Mouse (Mus musculus): ENCODE measurements around the gene Kcnt2. TPM values are rescaled to one million over a fixed set of nuclear protein-coding genes. Genes with fewer than 3 reads are reported as not detected.

Kcnt2 gene
- total RNA-seq, 2 experiments from 2014 or later: 54.9 to 60.2 TPM

- no peak for TF ChIP-seq CTCF (IDR thresholded peaks at IDR 0.05)
- no peak overlapping the region for H3K4me3 ChIP-seq
- peak overlapping the region; percentile 80 for H3K27ac ChIP-seq
- intact Hi-C loops (cut with DNase I): loop anchor here (5.0 kb wide), 1 partner anchor 48 kb away; the partner anchor contains the start of gene Kcnt2
- DNase-seq (ENCODE audit: extremely low spot score in 1 of 2, low spot score in 2 of 2): no peak
These were observed 49.5 kb downstream of the Kcnt2 start for GRCm38 (mm10) chr1:140295482-140295881.

- no peak overlapping the region for H3K4me3 ChIP-seq
- H3K27ac ChIP-seq: no peak overlapping the region
- no peak for TF ChIP-seq CTCF (IDR thresholded peaks at IDR 0.05)
- no peak for DNase-seq (ENCODE audit: extremely low spot score in 1 of 2, low spot score in 2 of 2)
- intact Hi-C loops (cut with DNase I): no loop called here
These were observed 58.3 kb downstream of the Kcnt2 start for GRCm38 (mm10) chr1:140304244-140304643.

- H3K27ac ChIP-seq: no peak overlapping the region
- TF ChIP-seq CTCF (IDR thresholded peaks at IDR 0.05): no peak
- DNase-seq (ENCODE audit: extremely low spot score in 1 of 2, low spot score in 2 of 2): no peak
- no peak overlapping the region for H3K4me3 ChIP-seq
- intact Hi-C loops (cut with DNase I): no loop called here
These were observed 59.4 kb downstream of the Kcnt2 start for GRCm38 (mm10) chr1:140305344-140305743.

GRCm38 (mm10) chr1:140306339-140306738, 60.4 kb downstream of the Kcnt2 start:
- no peak overlapping the region for H3K27ac ChIP-seq
- no peak overlapping the region for H3K4me3 ChIP-seq
- intact Hi-C loops (cut with DNase I): no loop called here
- no peak for DNase-seq (ENCODE audit: extremely low spot score in 1 of 2, low spot score in 2 of 2)
- no peak for TF ChIP-seq CTCF (IDR thresholded peaks at IDR 0.05)

GRCm38 (mm10) chr1:140310739-140311138, 64.8 kb downstream of the Kcnt2 start:
- Histone ChIP-seq H3K4me3 (no peak overlapping the region), H3K27ac (no peak overlapping the region)
- no peak for TF ChIP-seq CTCF (IDR thresholded peaks at IDR 0.05)
- DNase-seq (ENCODE audit: extremely low spot score in 1 of 2, low spot score in 2 of 2): no peak
- intact Hi-C loops (cut with DNase I): no loop called here

GRCm38 (mm10) chr1:140325088-140325487, 79.1 kb downstream of the Kcnt2 start:
- intact Hi-C loops (cut with DNase I): no loop called here
- no peak for TF ChIP-seq CTCF (IDR thresholded peaks at IDR 0.05)
- H3K4me3 ChIP-seq: no peak overlapping the region
- no peak for DNase-seq (ENCODE audit: extremely low spot score in 1 of 2, low spot score in 2 of 2)
- no peak overlapping the region for H3K27ac ChIP-seq

GRCm38 (mm10) chr1:140326709-140327108, 80.8 kb downstream of the Kcnt2 start:
- intact Hi-C loops (cut with DNase I): no loop called here
- Histone ChIP-seq H3K27ac (no peak overlapping the region), H3K4me3 (no peak overlapping the region)
- DNase-seq (ENCODE audit: extremely low spot score in 1 of 2, low spot score in 2 of 2): no peak
- no peak for TF ChIP-seq CTCF (IDR thresholded peaks at IDR 0.05)

- H3K27ac ChIP-seq: no peak overlapping the region
- intact Hi-C loops (cut with DNase I): no loop called here
- H3K4me3 ChIP-seq: no peak overlapping the region
- DNase-seq (ENCODE audit: extremely low spot score in 1 of 2, low spot score in 2 of 2): no peak
- no peak for TF ChIP-seq CTCF (IDR thresholded peaks at IDR 0.05)
These were observed 87.7 kb downstream of the Kcnt2 start for GRCm38 (mm10) chr1:140333702-140334101.

GRCm38 (mm10) chr1:140338417-140338816, 92.5 kb downstream of the Kcnt2 start:
- DNase-seq (ENCODE audit: extremely low spot score in 1 of 2, low spot score in 2 of 2): no peak
- intact Hi-C loops (cut with DNase I): loop anchor here (2.0 kb wide), 1 partner anchor 92 kb away; the partner anchor contains the start of gene Kcnt2
- peak overlapping the region; percentile 50; the same call in 1 of the 2 replicates for H3K27ac ChIP-seq

GRCm38 (mm10) chr1:140339368-140339767, 93.4 kb downstream of the Kcnt2 start:
- H3K4me3 ChIP-seq: no peak overlapping the region
- DNase-seq (ENCODE audit: extremely low spot score in 1 of 2, low spot score in 2 of 2): no peak
- no peak; the same call in 1 of the 2 replicates for TF ChIP-seq CTCF (IDR thresholded peaks at IDR 0.05)
- H3K27ac ChIP-seq: peak overlapping the region; percentile 50; the same call in 1 of the 2 replicates
- intact Hi-C loops (cut with DNase I): loop anchor here (1.0 to 2.0 kb wide), 2 partner anchors 93 to 150 kb away; partner anchors contain the start of gene Kcnt2

More at GRCm38 (mm10) chr1:140338417-140338816, 92.5 kb downstream of the Kcnt2 start:
- H3K4me3 ChIP-seq: no peak overlapping the region
- no peak for TF ChIP-seq CTCF (IDR thresholded peaks at IDR 0.05)

GRCm38 (mm10) chr1:140364787-140365186, 118.8 kb downstream of the Kcnt2 start:
- intact Hi-C loops (cut with DNase I): no loop called here
- no peak for TF ChIP-seq CTCF (IDR thresholded peaks at IDR 0.05)
- no peak for DNase-seq (ENCODE audit: extremely low spot score in 1 of 2, low spot score in 2 of 2)
- Histone ChIP-seq H3K4me3 (no peak overlapping the region), H3K27ac (no peak overlapping the region)

GRCm38 (mm10) chr1:140373532-140373931, 127.6 kb downstream of the Kcnt2 start:
- DNase-seq (ENCODE audit: extremely low spot score in 1 of 2, low spot score in 2 of 2): no peak
- H3K4me3 ChIP-seq: no peak overlapping the region
- no peak overlapping the region; the same call in 1 of the 2 replicates for H3K27ac ChIP-seq
- no peak for TF ChIP-seq CTCF (IDR thresholded peaks at IDR 0.05)
- intact Hi-C loops (cut with DNase I): no loop called here

GRCm38 (mm10) chr1:140378791-140379190, 132.8 kb downstream of the Kcnt2 start:
- TF ChIP-seq CTCF (IDR thresholded peaks at IDR 0.05): no peak
- H3K4me3 ChIP-seq: no peak overlapping the region
- H3K27ac ChIP-seq: no peak overlapping the region
- no peak for DNase-seq (ENCODE audit: extremely low spot score in 1 of 2, low spot score in 2 of 2)
- intact Hi-C loops (cut with DNase I): no loop called here

All from left cerebral cortex, adult 2 months (tissue).